ENCODE assay signal across 7 mouse cellular contexts in genomic region chr10:37236001-37236822, GRCm38 (mm10).
A peak's percentile ranks its signal among the peaks of the same experiment; 100 is the strongest.
DNase-seq lines count a peak whose midpoint lies in the region; ATAC-seq and TF ChIP-seq lines count a peak whose summit lies in the region.

No protein-coding gene starts in this region.

- peaks cover 4% of the 10 kb centered on the region; the same call in 1 of the 2 replicates for H3K4me1 ChIP-seq in kidney, postnatal 0 days (replicated peaks; ENCODE audit: insufficient read depth, low read length)
- H3K4me1 ChIP-seq in heart, embryonic 11.5 days (ENCODE audit: control insufficient read depth, insufficient read depth, low read length): peaks cover 11% of the 10 kb centered on the region
- peaks cover 6% of the 10 kb centered on the region for H3K4me1 ChIP-seq in forebrain, embryonic 16.5 days (replicated peaks; ENCODE audit: control insufficient read depth, insufficient read depth, low read length)

- H3K36me3 ChIP-seq in kidney, postnatal 0 days (ENCODE audit: insufficient read depth, low read length): no peaks in the 10 kb centered on the region
- no peaks in the 10 kb centered on the region for H3K36me3 ChIP-seq in heart, embryonic 11.5 days (ENCODE audit: control insufficient read depth, insufficient read depth, low read length)
- H3K36me3 ChIP-seq in forebrain, embryonic 16.5 days (ENCODE audit: control insufficient read depth, insufficient read depth): no peaks in the 10 kb centered on the region

- no peak overlapping the region for H3K4me2 ChIP-seq in kidney, postnatal 0 days (ENCODE audit: low read length)
- H3K4me2 ChIP-seq in heart, embryonic 11.5 days: no peak overlapping the region
- no peak overlapping the region for H3K4me2 ChIP-seq in forebrain, embryonic 16.5 days (ENCODE audit: low read length)

- no peak overlapping the region for H3K9ac ChIP-seq in kidney, postnatal 0 days (ENCODE audit: low read depth, low read length)
- no peak overlapping the region for H3K9ac ChIP-seq in heart, embryonic 11.5 days (ENCODE audit: low read depth, low read length)
- no peak overlapping the region for H3K9ac ChIP-seq in forebrain, embryonic 16.5 days (replicated peaks; ENCODE audit: low read depth, low read length)

- TF ChIP-seq CTCF in kidney, postnatal 0 days (IDR thresholded peaks at IDR 0.05; ENCODE audit: low read depth): no peak

- no peak overlapping the region for H3K4me3 ChIP-seq in kidney, postnatal 0 days (replicated peaks; ENCODE audit: low read depth, low read length)
- H3K4me3 ChIP-seq in heart, embryonic 11.5 days (ENCODE audit: low read depth, low read length): no peak overlapping the region
- H3K4me3 ChIP-seq in forebrain, embryonic 16.5 days (replicated peaks; ENCODE audit: low read length): no peak overlapping the region

- no peaks in the 10 kb centered on the region for H3K27me3 ChIP-seq in kidney, postnatal 0 days (ENCODE audit: insufficient read depth, low read length)
- H3K27me3 ChIP-seq in heart, embryonic 11.5 days (ENCODE audit: control insufficient read depth, insufficient read depth, low read length): no peaks in the 10 kb centered on the region; the same call in 1 of the 2 replicates
- no peaks in the 10 kb centered on the region for H3K27me3 ChIP-seq in forebrain, embryonic 16.5 days (replicated peaks; ENCODE audit: control insufficient read depth, insufficient read depth, low read length)

- peak overlapping the region; percentile 64 for H3K27ac ChIP-seq in kidney, postnatal 0 days
- 0 out of 2 replicates have a peak overlapping the region, but pooled peaks have one; percentile 29 for H3K27ac ChIP-seq in heart, embryonic 11.5 days (ENCODE audit: low read depth, low read length)
- H3K27ac ChIP-seq in forebrain, embryonic 16.5 days (ENCODE audit: low read length): no peak overlapping the region

- peak; percentile 67 for DNase-seq in kidney, postnatal 0 days (ENCODE audit: low spot score)
- no peak for DNase-seq in kidney, adult 11 months
- DNase-seq in adipocyte (ENCODE audit: low spot score): peak; percentile 48
- DNase-seq in cerebellum, adult 9-10 months: no peak

- ATAC-seq in kidney, postnatal 0 days (replicated peaks; ENCODE audit: low FRiP score, low read depth): no peak
- no peak for ATAC-seq in heart, embryonic 11.5 days (replicated peaks; ENCODE audit: insufficient number of reproducible peaks, low FRiP score, low TSS enrichment)
- peak; percentile 67 for ATAC-seq in megakaryocyte, adult 5-6 weeks (ENCODE audit: poor library complexity, severe bottlenecking)
- no peak for ATAC-seq in forebrain, embryonic 16.5 days

- H3K9me3 ChIP-seq in kidney, postnatal 0 days (replicated peaks; ENCODE audit: low read length): no peaks in the 10 kb centered on the region
- no peaks in the 10 kb centered on the region for H3K9me3 ChIP-seq in heart, embryonic 11.5 days (replicated peaks; ENCODE audit: control insufficient read depth, low read length)
- H3K9me3 ChIP-seq in forebrain, embryonic 16.5 days (ENCODE audit: control insufficient read depth, low read length): no peaks in the 10 kb centered on the region

- WGBS in kidney, postnatal 0 days: 42% methylated on average over 4 of the region's 4 CpGs
- whole genome bisulfite sequencing in heart, embryonic 11.5 days (ENCODE audit: insufficient replicate concordance): 64% methylated on average over 4 of the region's 4 CpGs
- 88% methylated on average over 4 of the region's 4 CpGs for WGBS in forebrain, embryonic 16.5 days

Comparison
In these comparisons a context has a peak if more than half of its experiments do, and no peak if none do; other contexts are left out.
1. DNase-seq: peak in kidney, postnatal 0 days (single experiment) and adipocyte (single experiment); none in kidney, adult 11 months (single experiment) and cerebellum, adult 9-10 months (single experiment).